Mouse (Mus musculus) induced T-regulatory cell, adult 2 months (primary cell): Measurements from ENCODE around the gene Zfp40.

Source experiments
- DNase-seq: peaks from one replicate; pipeline ENCODE4 v3.0.0-alpha.2; 2012; ENCODE audit warnings: low read depth

Zfp40 gene

GRCm38 (mm10) chr17:23192453-23193379 is at the start of gene Zfp40:
Zfp40 (minus strand) TSS chr17:23193252.
- peak; percentile 96 for DNase-seq

- DNase-seq = no peak
Measured at GRCm38 (mm10) chr17:23218320-23218719, 25.3 kb upstream of the Zfp40 start.

GRCm38 (mm10) chr17:23199856-23200255 is 6.8 kb upstream of the Zfp40 start:
- peak; percentile 67 for DNase-seq

GRCm38 (mm10) chr17:23193441-23193840 is 389 bp upstream of the Zfp40 start:
- peak; percentile 74 for DNase-seq

- DNase-seq = no peak
Measured at GRCm38 (mm10) chr17:23187680-23188079, 5.4 kb downstream of the Zfp40 start.
